Mouse (Mus musculus) intestine, embryonic 16.5 days (tissue): ENCODE measurements at regions not wholly inside any gene's neighbourhood (a gene's known extent, or its start where the extent isn't known, plus 50 kb on each side); places are given as distances from the start of the nearest gene placed in this dataset.
"Not testable (repeated sequence)": the region's sequence is repeated elsewhere in the genome, so short reads cannot be mapped to it uniquely, and the experiment has no call there.

Source experiments
- ATAC-seq: fragments of 200-750 bp; cut with Nextera tagmentation; 2 replicates; pipeline ENCODE4 v1.8.0; 2017; ENCODE audit warnings: moderate TSS enrichment, moderate library complexity
- H3K27ac ChIP-seq: fragments of 300-500 bp; sonication (generic); 2 replicates; pipeline ENCODE4 v1.5.1; 2014; ENCODE audit warnings: mild to moderate bottlenecking, low read length
- H3K27me3 ChIP-seq: fragments of 300-500 bp; sonication (generic); replicated peaks from 2 replicates; pipeline ENCODE4 v1.6.1; 2014; ENCODE audit warnings: low read length, control low read depth, mixed read lengths; ENCODE audit not compliant: control insufficient read depth, insufficient read depth
- H3K36me3 ChIP-seq: fragments of 300-500 bp; sonication (generic); 2 replicates; pipeline ENCODE4 v1.6.1; 2014; ENCODE audit warnings: low read length, control low read depth; ENCODE audit not compliant: control insufficient read depth, insufficient read depth
- H3K4me1 ChIP-seq: fragments of 300-500 bp; sonication (generic); 2 replicates; pipeline ENCODE4 v1.6.1; 2014; ENCODE audit warnings: low read length, control low read depth, mixed read lengths; ENCODE audit not compliant: control insufficient read depth, insufficient read depth
- H3K4me2 ChIP-seq: fragments of 300-500 bp; sonication (generic); 2 replicates; pipeline ENCODE4 v1.6.1; 2014; ENCODE audit warnings: low read depth, low read length, control low read depth
- H3K4me3 ChIP-seq: fragments of 300-500 bp; sonication (generic); 2 replicates; pipeline ENCODE4 v1.5.1; 2014; ENCODE audit warnings: mild to moderate bottlenecking, low read length
- H3K9ac ChIP-seq: fragments of 300-500 bp; sonication (generic); 2 replicates; pipeline ENCODE4 v1.6.1; 2014; ENCODE audit warnings: low read depth, low read length
- H3K9me3 ChIP-seq: fragments of 300-500 bp; sonication (generic); 2 replicates; pipeline ENCODE4 v1.6.1; 2016; ENCODE audit warnings: low read length, control low read depth; ENCODE audit not compliant: control insufficient read depth
- WGBS: fragments of 180-500 bp; shearing (Covaris S2); extraction: QIAGEN DNeasy Blood & Tissue Kit; methylation state at CpG from one replicate; pipeline ENCODE4 v1.1.7; 2014; 5-methylcytosine and 5-hydroxymethylcytosine counted together

DNA sequence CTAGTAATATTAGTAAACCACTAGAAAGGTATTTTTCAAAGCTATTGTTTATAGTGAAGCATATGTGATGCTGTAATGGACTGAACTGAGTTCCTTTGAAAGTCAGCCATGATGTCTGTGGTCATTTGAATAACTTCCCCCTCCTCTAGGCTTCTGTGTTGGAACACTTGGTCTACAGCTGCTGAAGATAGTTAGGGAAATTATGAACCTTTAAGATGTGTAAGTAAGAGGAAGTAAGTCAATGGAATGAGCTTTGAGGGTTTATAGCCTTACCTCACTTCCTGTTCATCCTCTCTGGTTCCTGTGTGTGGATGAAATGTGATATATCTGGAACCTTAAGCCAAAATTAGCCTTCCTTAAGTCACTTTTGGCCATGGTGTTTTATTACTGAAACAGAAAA, 145.7 kb upstream of the Tmem229a start:
- H3K36me3 ChIP-seq: no peaks in the 10 kb centered on the region
- H3K4me1 ChIP-seq: no peaks in the 10 kb centered on the region
- no peaks in the 10 kb centered on the region for H3K9me3 ChIP-seq
- no peaks in the 10 kb centered on the region for H3K27me3 ChIP-seq
- no peak overlapping the region for H3K4me2 ChIP-seq
- H3K9ac ChIP-seq: no peak overlapping the region
- H3K4me3 ChIP-seq: no peak overlapping the region
- H3K27ac ChIP-seq: no peak overlapping the region
- ATAC-seq: no peak

GRCm38 (mm10) chr6:25087167-25087566, 131.1 kb upstream of the Tmem229a start:
- no peak for ATAC-seq
- H3K9ac ChIP-seq: no peak overlapping the region
- no peak overlapping the region for H3K27ac ChIP-seq
- H3K4me1 ChIP-seq: no peaks in the 10 kb centered on the region
- WGBS: 80% methylated on average over 1 of the region's 1 CpGs
- no peaks in the 10 kb centered on the region for H3K9me3 ChIP-seq
- H3K4me3 ChIP-seq: no peak overlapping the region
- H3K36me3 ChIP-seq: no peaks in the 10 kb centered on the region
- H3K4me2 ChIP-seq: no peak overlapping the region
- H3K27me3 ChIP-seq: no peaks in the 10 kb centered on the region

DNA sequence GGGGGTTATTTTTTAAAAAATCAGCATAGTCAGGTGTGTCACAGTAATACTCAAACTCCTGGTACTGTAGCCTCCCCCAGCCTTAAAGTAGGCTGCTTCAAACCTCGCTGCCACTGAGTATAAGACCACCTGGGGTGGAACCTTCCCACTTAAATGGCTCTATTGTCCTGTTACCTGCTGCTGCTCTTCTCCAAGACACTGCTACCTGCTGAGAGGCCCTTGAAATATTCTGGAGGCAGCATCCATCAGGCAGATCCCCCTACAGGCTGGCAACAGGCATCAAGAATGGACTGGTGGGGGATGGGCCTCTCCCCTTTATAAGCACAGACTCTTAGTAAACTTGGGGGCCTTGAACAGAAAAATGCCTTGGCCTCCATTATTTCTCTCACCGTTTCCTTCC, 129.8 kb upstream of the Tmem229a start:
- ATAC-seq: no peak
- Histone ChIP-seq H3K4me2 (no peak overlapping the region), H3K4me1 (no peaks in the 10 kb centered on the region), H3K4me3 (no peak overlapping the region), H3K27me3 (no peaks in the 10 kb centered on the region), H3K36me3 (no peaks in the 10 kb centered on the region), H3K9ac (no peak overlapping the region), H3K27ac (no peak overlapping the region), H3K9me3 (no peaks in the 10 kb centered on the region)
- 85% methylated on average over 2 of the region's 2 CpGs for WGBS

DNA sequence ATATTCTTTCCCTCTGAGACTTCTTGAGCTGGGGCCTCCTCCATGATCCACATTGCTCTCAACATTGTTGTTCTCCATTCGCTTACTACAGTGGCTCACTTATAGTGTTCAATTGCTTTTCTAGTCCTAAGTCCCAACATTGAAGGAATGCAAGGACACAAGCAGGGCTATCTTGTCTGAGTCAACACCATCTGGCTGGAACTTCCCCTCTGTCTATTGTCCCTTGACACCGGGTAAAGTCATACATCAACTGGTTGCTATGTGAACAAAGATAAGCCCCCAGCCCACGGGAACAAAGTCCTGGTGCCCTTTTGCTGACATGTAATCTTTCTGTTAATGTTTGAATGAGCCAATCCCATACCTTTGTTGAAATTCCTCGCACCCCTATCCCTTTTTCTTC, 129.2 kb upstream of the Tmem229a start:
- not testable (repeated sequence) for ATAC-seq, H3K4me2 ChIP-seq, H3K4me1 ChIP-seq, H3K9me3 ChIP-seq, H3K27ac ChIP-seq, H3K4me3 ChIP-seq, H3K27me3 ChIP-seq, H3K9ac ChIP-seq, H3K36me3 ChIP-seq
- WGBS: 52% methylated on average over 4 of the region's 4 CpGs

GRCm38 (mm10) chr6:25065913-25066312, 109.8 kb upstream of the Tmem229a start:
- no peaks in the 10 kb centered on the region for H3K9me3 ChIP-seq
- no peak overlapping the region for H3K27ac ChIP-seq
- no peaks in the 10 kb centered on the region for H3K27me3 ChIP-seq
- H3K4me3 ChIP-seq: no peak overlapping the region
- H3K4me1 ChIP-seq: no peaks in the 10 kb centered on the region
- no peaks in the 10 kb centered on the region for H3K36me3 ChIP-seq
- H3K4me2 ChIP-seq: no peak overlapping the region
- no peak for ATAC-seq
- 52% methylated on average over 6 of the region's 6 CpGs for WGBS
- H3K9ac ChIP-seq: no peak overlapping the region

DNA sequence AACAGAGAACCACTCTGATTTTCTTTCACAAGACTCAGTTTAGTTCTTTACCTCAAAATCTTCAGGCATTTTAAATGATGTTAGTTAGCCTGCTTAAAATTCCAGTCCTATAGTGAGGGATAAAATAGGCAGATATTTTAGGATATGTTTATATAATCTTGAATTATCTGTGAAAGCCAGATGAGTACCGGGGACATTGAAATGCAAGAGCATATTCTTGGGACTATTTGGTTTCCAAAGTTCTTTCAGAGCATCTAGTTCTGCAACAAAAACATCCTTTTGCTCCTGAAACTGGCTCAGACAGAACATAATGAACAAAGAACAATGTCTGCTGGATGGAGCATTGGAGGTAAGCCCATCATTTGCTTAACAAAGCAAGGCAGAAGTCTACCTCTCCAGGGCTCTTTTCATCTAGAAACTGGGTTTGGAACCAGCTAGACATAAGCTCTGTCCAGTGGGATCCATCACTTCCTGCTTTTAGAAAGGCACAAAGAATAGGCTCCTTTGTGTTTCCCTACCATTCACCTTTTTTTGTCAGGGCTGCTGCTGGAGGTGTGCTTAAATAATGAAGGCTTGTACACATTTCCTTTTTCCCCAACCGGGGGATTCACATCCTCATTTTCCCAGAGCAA, 76.9 kb upstream of the Tmem229a start:
- Histone ChIP-seq H3K36me3 (no peaks in the 10 kb centered on the region), H3K27me3 (no peaks in the 10 kb centered on the region), H3K4me2 (no peak overlapping the region), H3K4me1 (no peaks in the 10 kb centered on the region), H3K9me3 (no peaks in the 10 kb centered on the region), H3K27ac (no peak overlapping the region), H3K9ac (no peak overlapping the region), H3K4me3 (no peak overlapping the region)
- ATAC-seq: no peak
- WGBS: 64% methylated on average over 2 of the region's 2 CpGs

GRCm38 (mm10) chr6:25026953-25027352, 70.9 kb upstream of the Tmem229a start:
- Histone ChIP-seq H3K4me2 (no peak overlapping the region), H3K9ac (no peak overlapping the region), H3K4me3 (no peak overlapping the region), H3K36me3 (no peaks in the 10 kb centered on the region), H3K4me1 (no peaks in the 10 kb centered on the region), H3K9me3 (no peaks in the 10 kb centered on the region), H3K27ac (no peak overlapping the region), H3K27me3 (no peaks in the 10 kb centered on the region)
- WGBS: 82% methylated on average over 3 of the region's 3 CpGs
- ATAC-seq: no peak

GRCm38 (mm10) chr6:25020005-25020772, 64.1 kb upstream of the Tmem229a start:
- Histone ChIP-seq H3K4me1 (no peaks in the 10 kb centered on the region), H3K4me3 (no peak overlapping the region), H3K27me3 (no peaks in the 10 kb centered on the region), H3K9ac (no peak overlapping the region), H3K9me3 (no peaks in the 10 kb centered on the region), H3K4me2 (no peak overlapping the region), H3K27ac (no peak overlapping the region), H3K36me3 (no peaks in the 10 kb centered on the region)
- 13% methylated on average over 2 of the region's 2 CpGs for WGBS
- no peak for ATAC-seq

- Histone ChIP-seq H3K4me1 (no peaks in the 10 kb centered on the region), H3K4me2 (no peak overlapping the region), H3K4me3 (no peak overlapping the region), H3K27me3 (no peaks in the 10 kb centered on the region), H3K9ac (no peak overlapping the region), H3K36me3 (no peaks in the 10 kb centered on the region), H3K27ac (no peak overlapping the region), H3K9me3 (no peaks in the 10 kb centered on the region)
- WGBS: 49% methylated on average over 3 of the region's 3 CpGs
- ATAC-seq: no peak
Measured at GRCm38 (mm10) chr6:25013288-25013606, 57.1 kb upstream of the Tmem229a start.
